Mouse (Mus musculus) embryonic facial prominence, embryonic 15.5 days (tissue): ENCODE data around the gene Zap70. TPM values are rescaled to one million over a fixed set of nuclear protein-coding genes. Genes with fewer than 3 reads are reported as not detected.

Experiments
- ATAC-seq: fragments of 200-750 bp; cut with Nextera tagmentation; 2 replicates; pipeline ENCODE4 v1.8.0; 2017; ENCODE audit warnings: low read depth, moderate TSS enrichment; ENCODE audit not compliant: insufficient number of reproducible peaks, low FRiP score, low TSS enrichment
- H3K27ac ChIP-seq: fragments of 300-500 bp; sonication (generic); replicated peaks from 2 replicates; pipeline ENCODE4 v1.5.1; 2015; ENCODE audit warnings: mild to moderate bottlenecking, inconsistent platforms
- H3K27me3 ChIP-seq: fragments of 300-500 bp; sonication (generic); 2 replicates; pipeline ENCODE4 v1.6.1; 2015; ENCODE audit warnings: inconsistent platforms
- H3K36me3 ChIP-seq: fragments of 300-500 bp; sonication (generic); 2 replicates; pipeline ENCODE4 v1.6.1; 2015; ENCODE audit warnings: mild to moderate bottlenecking, inconsistent platforms
- H3K4me1 ChIP-seq: fragments of 300-500 bp; sonication (generic); 2 replicates; pipeline ENCODE4 v1.6.1; 2015; ENCODE audit warnings: inconsistent platforms
- H3K4me2 ChIP-seq: fragments of 300-500 bp; sonication (generic); replicated peaks from 2 replicates; pipeline ENCODE4 v1.6.1; 2015; ENCODE audit warnings: mild to moderate bottlenecking, inconsistent platforms
- H3K4me3 ChIP-seq: fragments of 300-500 bp; sonication (generic); replicated peaks from 2 replicates; pipeline ENCODE4 v1.5.1; 2015; ENCODE audit warnings: mild to moderate bottlenecking, inconsistent platforms
- H3K9ac ChIP-seq: fragments of 300-500 bp; sonication (generic); 2 replicates; pipeline ENCODE4 v1.6.1; 2015; ENCODE audit warnings: inconsistent platforms
- H3K9me3 ChIP-seq: fragments of 300-500 bp; sonication (generic); replicated peaks from 2 replicates; pipeline ENCODE4 v1.6.1; 2016; ENCODE audit warnings: inconsistent platforms
- WGBS: fragments of 180-500 bp; shearing (Covaris S2); methylation state at CpG from one replicate; pipeline ENCODE4 v1.1.7; 2015; 5-methylcytosine and 5-hydroxymethylcytosine counted together
- polyA plus RNA-seq: library from polyadenylated mRNA; unstranded; fragments of >200 nt; fragmentation: Nextera tagmentation; extraction: Ambion mirVana; gene quantifications from 2 replicates; pipeline ENCODE4 v1.2.1, GENCODE M21; 2015

Zap70 gene
- 0.64 and 0.85 TPM in 2 replicates for polyA plus RNA-seq

- Histone ChIP-seq H3K4me1 (peaks cover 3% of the 10 kb centered on the region; the same call in 1 of the 2 replicates), H3K4me2 (no peak within 1 kb of the TSS), H3K27ac (no peak within 1 kb of the TSS), H3K4me3 (no peak within 1 kb of the TSS), H3K9me3 (no peaks in the 10 kb centered on the region), H3K27me3 (no peaks in the 10 kb centered on the region), H3K36me3 (no peaks in the 10 kb centered on the region), H3K9ac (no peak within 1 kb of the TSS)
- WGBS = 78% methylated on average over 11 of the region's 11 CpGs
- ATAC-seq = no peak
These were observed at the start of gene Zap70 for GRCm38 (mm10) chr1:36761568-36761967. Gene Zap70, plus strand, starts transcription at chr1:36761798.

GRCm38 (mm10) chr1:36714311-36714710 is 47.3 kb upstream of the Zap70 start, which contains the start of gene Actr1b:
Gene Actr1b, minus strand, starts transcription at chr1:36714422.
- Histone ChIP-seq H3K36me3 (no peaks in the 10 kb centered on the region), H3K27ac (no peak within 1 kb of the TSS), H3K4me3 (no peak within 1 kb of the TSS), H3K4me2 (no peak within 1 kb of the TSS), H3K4me1 (no peaks in the 10 kb centered on the region), H3K9ac (no peak within 1 kb of the TSS), H3K27me3 (no peaks in the 10 kb centered on the region), H3K9me3 (no peaks in the 10 kb centered on the region)
- WGBS = 70% methylated on average over 5 of the region's 5 CpGs
- ATAC-seq = no peak

GRCm38 (mm10) chr1:36718786-36719185 is 42.8 kb upstream of the Zap70 start:
- Histone ChIP-seq H3K27ac (no peak overlapping the region), H3K4me2 (no peak overlapping the region), H3K9ac (no peak overlapping the region), H3K9me3 (no peaks in the 10 kb centered on the region), H3K4me3 (no peak overlapping the region), H3K4me1 (peaks cover 11% of the 10 kb centered on the region), H3K27me3 (no peaks in the 10 kb centered on the region), H3K36me3 (no peaks in the 10 kb centered on the region)
- ATAC-seq = no peak
- 91% methylated on average over 1 of the region's 1 CpGs for WGBS

- no peaks in the 10 kb centered on the region for H3K27me3 ChIP-seq
- H3K4me3 ChIP-seq = no peak overlapping the region
- peaks cover 17% of the 10 kb centered on the region for H3K4me1 ChIP-seq
- H3K9me3 ChIP-seq = no peaks in the 10 kb centered on the region
- no peak overlapping the region for H3K9ac ChIP-seq
- H3K27ac ChIP-seq = no peak overlapping the region
- no peaks in the 10 kb centered on the region for H3K36me3 ChIP-seq
- 49% methylated on average over 16 of the region's 16 CpGs for WGBS
- no peak for ATAC-seq
- H3K4me2 ChIP-seq = no peak overlapping the region
These were observed 38.2 kb upstream of the Zap70 start for GRCm38 (mm10) chr1:36723146-36724056.

- Histone ChIP-seq H3K4me1 (peaks cover 17% of the 10 kb centered on the region), H3K4me2 (no peak overlapping the region), H3K4me3 (no peak overlapping the region), H3K36me3 (no peaks in the 10 kb centered on the region), H3K27ac (no peak overlapping the region), H3K9ac (no peak overlapping the region), H3K9me3 (no peaks in the 10 kb centered on the region), H3K27me3 (no peaks in the 10 kb centered on the region)
- 59% methylated on average over 4 of the region's 4 CpGs for WGBS
- no peak for ATAC-seq
These were observed 37.6 kb upstream of the Zap70 start for GRCm38 (mm10) chr1:36724057-36724431.

GRCm38 (mm10) chr1:36737300-36737699 is 24.3 kb upstream of the Zap70 start:
- no peaks in the 10 kb centered on the region for H3K36me3 ChIP-seq
- H3K9me3 ChIP-seq = no peaks in the 10 kb centered on the region
- H3K27me3 ChIP-seq = no peaks in the 10 kb centered on the region
- no peaks in the 10 kb centered on the region for H3K4me1 ChIP-seq
- no peak overlapping the region for H3K4me3 ChIP-seq
- no peak overlapping the region for H3K4me2 ChIP-seq
- no peak for ATAC-seq
- no peak overlapping the region for H3K27ac ChIP-seq
- no peak overlapping the region for H3K9ac ChIP-seq
- 19% methylated on average over 4 of the region's 4 CpGs for WGBS

- Histone ChIP-seq H3K27me3 (no peaks in the 10 kb centered on the region), H3K9me3 (no peaks in the 10 kb centered on the region), H3K27ac (no peak overlapping the region), H3K4me2 (no peak overlapping the region), H3K36me3 (no peaks in the 10 kb centered on the region), H3K4me3 (no peak overlapping the region), H3K4me1 (0 out of 2 replicates have a peak, but pooled peaks cover 3% of the 10 kb centered on the region), H3K9ac (no peak overlapping the region)
- WGBS = 68% methylated on average over 5 of the region's 5 CpGs
- no peak for ATAC-seq
These were observed 22.4 kb upstream of the Zap70 start for GRCm38 (mm10) chr1:36739231-36739630.

GRCm38 (mm10) chr1:36743046-36743445 is 18.6 kb upstream of the Zap70 start:
- no peak overlapping the region for H3K9ac ChIP-seq
- no peaks in the 10 kb centered on the region for H3K27me3 ChIP-seq
- no peak overlapping the region for H3K4me2 ChIP-seq
- H3K9me3 ChIP-seq = no peaks in the 10 kb centered on the region
- 70% methylated on average over 9 of the region's 9 CpGs for WGBS
- H3K4me3 ChIP-seq = no peak overlapping the region
- ATAC-seq = no peak
- H3K27ac ChIP-seq = no peak overlapping the region
- H3K36me3 ChIP-seq = no peaks in the 10 kb centered on the region
- peaks cover 6% of the 10 kb centered on the region; the same call in 1 of the 2 replicates for H3K4me1 ChIP-seq

- ATAC-seq = no peak
- no peaks in the 10 kb centered on the region for H3K27me3 ChIP-seq
- no peak overlapping the region for H3K27ac ChIP-seq
- H3K4me2 ChIP-seq = peak overlapping the region; percentile 46
- H3K36me3 ChIP-seq = no peaks in the 10 kb centered on the region
- no peak overlapping the region for H3K9ac ChIP-seq
- peak overlapping the region; percentile 25 for H3K4me3 ChIP-seq
- WGBS = 21% methylated on average over 17 of the region's 17 CpGs
- no peaks in the 10 kb centered on the region for H3K9me3 ChIP-seq
- peaks cover 6% of the 10 kb centered on the region; the same call in 1 of the 2 replicates for H3K4me1 ChIP-seq
These were observed 17.2 kb upstream of the Zap70 start for GRCm38 (mm10) chr1:36744268-36744944.

- no peak for ATAC-seq
- Histone ChIP-seq H3K4me1 (peaks cover 6% of the 10 kb centered on the region; the same call in 1 of the 2 replicates), H3K27me3 (no peaks in the 10 kb centered on the region), H3K27ac (no peak overlapping the region), H3K9me3 (no peaks in the 10 kb centered on the region), H3K4me3 (no peak overlapping the region), H3K4me2 (no peak overlapping the region), H3K9ac (no peak overlapping the region), H3K36me3 (no peaks in the 10 kb centered on the region)
- 51% methylated on average over 4 of the region's 4 CpGs for WGBS
These were observed 15.9 kb upstream of the Zap70 start for GRCm38 (mm10) chr1:36745661-36746060.

GRCm38 (mm10) chr1:36746452-36746851 is 15.1 kb upstream of the Zap70 start:
- no peak overlapping the region for H3K27ac ChIP-seq
- no peak overlapping the region for H3K9ac ChIP-seq
- ATAC-seq = no peak
- H3K36me3 ChIP-seq = no peaks in the 10 kb centered on the region
- 42% methylated on average over 15 of the region's 15 CpGs for WGBS
- H3K27me3 ChIP-seq = no peaks in the 10 kb centered on the region
- H3K4me1 ChIP-seq = peaks cover 6% of the 10 kb centered on the region; the same call in 1 of the 2 replicates
- no peaks in the 10 kb centered on the region for H3K9me3 ChIP-seq
- no peak overlapping the region for H3K4me3 ChIP-seq
- H3K4me2 ChIP-seq = no peak overlapping the region
